Mouse (Mus musculus) midbrain, embryonic 12.5 days (tissue): ENCODE measurements at regions not wholly inside any gene's neighbourhood (a gene's known extent, or its start where the extent isn't known, plus 50 kb on each side); places are given as distances from the start of the nearest gene placed in this dataset.

Experiments
- ATAC-seq: fragments of 200-750 bp; cut with Nextera tagmentation; 2 replicates; pipeline ENCODE4 v1.8.0; 2017; ENCODE audit warnings: low read depth, moderate TSS enrichment, moderate library complexity; ENCODE audit not compliant: low FRiP score
- H3K27ac ChIP-seq: fragments of 300-500 bp; sonication (generic); replicated peaks from 2 replicates; pipeline ENCODE4 v1.5.1; 2016; ENCODE audit warnings: mild to moderate bottlenecking
- H3K27me3 ChIP-seq: fragments of 300-500 bp; sonication (generic); 2 replicates; pipeline ENCODE4 v1.6.1; 2016; ENCODE audit warnings: mild to moderate bottlenecking
- H3K36me3 ChIP-seq: fragments of 300-500 bp; sonication (generic); 2 replicates; pipeline ENCODE4 v1.6.1; 2016
- H3K4me1 ChIP-seq: fragments of 300-500 bp; sonication (generic); 2 replicates; pipeline ENCODE4 v1.6.1; 2016
- H3K4me2 ChIP-seq: fragments of 300-500 bp; sonication (generic); replicated peaks from 2 replicates; pipeline ENCODE4 v1.6.1; 2016; ENCODE audit warnings: mild to moderate bottlenecking, moderate library complexity
- H3K4me3 ChIP-seq: fragments of 300-500 bp; sonication (generic); 2 replicates; pipeline ENCODE4 v1.5.1; 2016; ENCODE audit warnings: mild to moderate bottlenecking
- H3K9ac ChIP-seq: fragments of 300-500 bp; sonication (generic); replicated peaks from 2 replicates; pipeline ENCODE4 v1.6.1; 2016; ENCODE audit warnings: mild to moderate bottlenecking, moderate library complexity
- H3K9me3 ChIP-seq: fragments of 300-500 bp; sonication (generic); 2 replicates; pipeline ENCODE4 v1.6.1; 2016; ENCODE audit warnings: mild to moderate bottlenecking
- WGBS: fragments of 180-500 bp; shearing (Covaris S2); methylation state at CpG from one replicate; pipeline ENCODE4 v1.1.7; 2016; 5-methylcytosine and 5-hydroxymethylcytosine counted together

DNA sequence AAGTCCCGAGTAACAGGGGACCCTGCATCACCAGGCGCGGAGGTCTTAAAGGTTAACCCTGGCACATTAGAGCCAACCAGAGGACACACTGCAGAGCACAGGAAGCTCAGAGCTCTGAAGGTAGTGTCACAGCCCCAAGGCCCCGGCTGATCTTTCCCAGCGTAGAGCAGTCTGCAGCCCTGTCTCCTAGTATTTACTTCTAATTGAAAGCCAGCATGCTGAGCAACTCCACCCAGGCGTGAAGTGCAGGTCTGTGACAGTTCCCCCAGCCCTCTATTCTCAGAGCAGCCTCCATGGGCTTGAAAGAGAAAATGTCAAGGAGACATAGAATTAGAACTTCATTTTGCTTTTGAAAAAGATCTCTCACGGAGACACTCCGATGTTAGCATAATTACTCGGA, 187.0 kb upstream of the Rybp start:
- Histone ChIP-seq H3K4me2 (no peak overlapping the region), H3K4me3 (no peak overlapping the region), H3K36me3 (no peaks in the 10 kb centered on the region), H3K4me1 (0 out of 2 replicates have a peak, but pooled peaks cover 2% of the 10 kb centered on the region), H3K9ac (no peak overlapping the region), H3K27ac (no peak overlapping the region), H3K27me3 (peaks cover 5% of the 10 kb centered on the region; the same call in 1 of the 2 replicates), H3K9me3 (peaks cover 8% of the 10 kb centered on the region; the same call in 1 of the 2 replicates)
- 54% methylated on average over 9 of the region's 9 CpGs for WGBS
- ATAC-seq: no peak

DNA sequence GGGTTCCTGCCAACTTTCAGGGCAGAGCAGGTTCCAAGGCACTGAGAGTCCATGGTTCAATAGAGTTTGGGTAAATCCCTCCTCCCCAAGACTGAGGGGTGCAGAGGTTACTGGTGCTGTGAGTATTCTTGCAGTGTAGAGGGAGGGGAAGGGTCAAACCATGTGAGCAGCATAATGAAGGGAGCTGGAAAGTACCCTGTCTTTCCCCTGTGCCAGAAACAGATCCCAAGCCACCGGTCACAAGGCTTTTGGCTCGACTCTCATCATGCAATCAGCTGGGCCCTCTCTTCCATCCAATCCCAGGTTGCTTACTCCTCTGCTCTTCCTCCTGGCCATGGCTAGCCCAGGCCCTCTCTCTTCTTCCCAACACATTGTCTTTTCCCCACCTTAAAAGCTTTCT, 182.8 kb upstream of the Rybp start:
- no peak overlapping the region for H3K9ac ChIP-seq
- no peak overlapping the region for H3K27ac ChIP-seq
- H3K36me3 ChIP-seq: no peaks in the 10 kb centered on the region
- H3K27me3 ChIP-seq: peaks cover 11% of the 10 kb centered on the region
- H3K9me3 ChIP-seq: peaks cover 11% of the 10 kb centered on the region
- H3K4me1 ChIP-seq: 0 out of 2 replicates have a peak, but pooled peaks cover 2% of the 10 kb centered on the region
- 93% methylated on average over 2 of the region's 2 CpGs for WGBS
- H3K4me3 ChIP-seq: no peak overlapping the region
- no peak for ATAC-seq
- no peak overlapping the region for H3K4me2 ChIP-seq

DNA sequence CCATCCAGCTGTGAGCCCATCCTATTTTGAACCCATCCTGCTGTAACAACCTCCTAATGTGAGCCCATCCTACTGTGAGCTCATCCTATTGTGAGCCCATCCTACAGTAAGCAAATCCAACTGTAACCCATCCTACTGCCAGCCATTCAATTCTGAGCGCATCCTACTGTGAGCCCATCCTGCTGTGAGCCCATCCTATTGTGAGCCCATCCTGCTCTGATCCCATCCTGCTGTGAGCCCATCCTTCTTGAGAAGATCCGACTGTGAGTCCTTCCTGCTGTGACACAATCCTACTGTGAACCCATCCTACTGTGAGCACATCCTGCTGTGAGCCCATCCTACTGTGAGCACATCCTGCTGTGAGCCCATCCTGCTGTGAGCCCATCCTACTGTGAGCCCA, 175.5 kb upstream of the Rybp start:
- ATAC-seq: no peak
- no peak overlapping the region for H3K27ac ChIP-seq
- WGBS: 82% methylated on average over 2 of the region's 2 CpGs
- H3K4me3 ChIP-seq: no peak overlapping the region
- peaks cover 13% of the 10 kb centered on the region; the same call in 1 of the 2 replicates for H3K27me3 ChIP-seq
- no peak overlapping the region for H3K4me2 ChIP-seq
- H3K36me3 ChIP-seq: no peaks in the 10 kb centered on the region
- H3K9ac ChIP-seq: no peak overlapping the region
- H3K4me1 ChIP-seq: no peaks in the 10 kb centered on the region
- peaks cover 19% of the 10 kb centered on the region for H3K9me3 ChIP-seq

DNA sequence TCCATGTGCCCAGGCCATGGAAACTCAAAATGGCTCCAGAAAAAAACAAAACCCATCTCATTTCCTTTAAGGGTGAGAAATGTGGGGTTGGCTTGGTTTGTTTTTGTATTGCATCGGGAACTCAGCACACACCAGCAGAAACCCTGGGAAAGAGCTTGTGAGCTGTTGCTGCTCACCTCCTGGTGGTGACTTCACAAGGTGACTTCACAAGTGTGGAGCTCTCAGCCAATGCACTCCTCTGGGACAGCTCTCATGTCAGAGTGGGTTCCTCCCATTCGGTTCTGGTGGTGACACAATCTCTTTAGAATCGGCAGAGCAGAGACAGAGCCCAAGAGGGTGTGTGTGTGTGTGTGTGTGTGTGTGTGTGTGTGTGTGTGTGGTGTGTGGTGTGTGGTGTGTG, 166.1 kb upstream of the Rybp start:
- H3K9me3 ChIP-seq: 0 out of 2 replicates have a peak, but pooled peaks cover 6% of the 10 kb centered on the region
- no peak overlapping the region for H3K9ac ChIP-seq
- no peak for ATAC-seq
- no peaks in the 10 kb centered on the region for H3K27me3 ChIP-seq
- WGBS: 92% methylated on average over 3 of the region's 3 CpGs
- H3K36me3 ChIP-seq: no peaks in the 10 kb centered on the region
- H3K4me1 ChIP-seq: peaks cover 6% of the 10 kb centered on the region
- no peak overlapping the region for H3K27ac ChIP-seq
- H3K4me3 ChIP-seq: no peak overlapping the region
- H3K4me2 ChIP-seq: no peak overlapping the region

DNA sequence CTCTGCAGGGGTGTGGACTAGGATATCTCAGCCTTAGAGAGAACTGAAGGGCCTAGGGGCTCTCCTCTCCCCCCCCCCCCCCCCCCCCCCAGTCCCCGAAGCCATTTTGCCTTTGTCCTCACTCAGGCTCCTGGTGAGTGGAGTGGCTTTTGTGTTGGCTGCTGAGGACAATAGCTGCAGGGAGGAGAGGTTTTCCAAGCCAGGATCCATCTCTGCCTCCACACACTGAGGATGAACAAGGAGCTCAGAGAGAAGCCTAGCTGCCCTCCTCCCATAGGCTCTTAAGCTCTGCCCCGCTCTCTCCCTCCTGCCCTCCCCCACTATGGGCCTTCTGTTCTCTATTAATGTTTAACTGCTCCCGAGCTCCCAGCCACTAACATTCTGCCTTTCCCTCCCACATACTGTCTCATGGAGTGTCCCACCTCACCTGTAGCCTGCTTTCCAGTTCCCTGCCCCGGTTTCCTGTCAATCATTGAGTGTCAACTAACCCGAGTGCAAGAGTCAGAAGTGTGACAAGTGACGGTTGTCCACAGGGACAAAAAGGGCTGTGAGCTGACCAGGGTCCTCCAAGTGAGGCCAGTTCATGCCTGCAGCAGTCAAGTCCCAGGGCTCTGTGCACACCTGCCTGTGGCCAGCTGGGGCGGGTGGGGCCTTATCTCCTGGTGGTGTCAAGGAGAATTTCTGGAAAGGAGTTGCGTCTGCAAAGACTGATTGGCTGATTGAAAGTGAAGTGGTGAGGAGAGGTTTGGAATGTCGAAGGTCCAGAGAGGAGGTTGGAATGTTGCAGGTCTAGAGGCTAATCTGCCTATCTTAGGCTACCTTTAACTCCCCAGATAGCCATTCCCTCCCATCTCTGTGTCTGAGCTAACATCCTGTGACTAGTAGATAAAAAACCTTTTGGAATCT, 165.1 kb upstream of the Rybp start:
- H3K4me2 ChIP-seq: no peak overlapping the region
- H3K4me3 ChIP-seq: no peak overlapping the region
- H3K27ac ChIP-seq: no peak overlapping the region
- H3K4me1 ChIP-seq: peaks cover 8% of the 10 kb centered on the region
- H3K9ac ChIP-seq: no peak overlapping the region
- peak; percentile 52 for ATAC-seq
- no peaks in the 10 kb centered on the region for H3K27me3 ChIP-seq
- 66% methylated on average over 8 of the region's 9 CpGs for WGBS
- no peaks in the 10 kb centered on the region for H3K36me3 ChIP-seq
- H3K9me3 ChIP-seq: 0 out of 2 replicates have a peak, but pooled peaks cover 6% of the 10 kb centered on the region

DNA sequence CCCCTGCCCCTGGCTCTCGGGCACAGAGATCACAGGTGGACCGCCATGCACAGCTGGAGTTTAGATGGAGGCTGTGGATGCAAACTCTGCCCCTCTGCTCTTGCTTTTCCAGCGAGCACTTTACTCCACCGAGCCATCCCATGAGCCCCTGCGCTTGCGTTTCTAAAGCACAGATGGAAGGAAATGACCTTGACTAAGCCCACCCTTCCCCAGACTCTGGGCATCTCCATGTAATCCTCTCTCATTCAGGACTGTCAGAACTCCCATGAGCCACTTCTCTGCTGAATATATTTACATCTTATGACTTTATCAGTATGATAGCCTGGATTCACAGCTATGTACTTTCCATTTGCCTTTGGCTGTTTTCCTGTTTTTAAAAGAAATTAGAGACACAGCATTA, 162.8 kb upstream of the Rybp start:
- Histone ChIP-seq H3K27ac (no peak overlapping the region), H3K4me2 (no peak overlapping the region), H3K9me3 (0 out of 2 replicates have a peak, but pooled peaks cover 6% of the 10 kb centered on the region), H3K4me3 (no peak overlapping the region), H3K4me1 (peaks cover 11% of the 10 kb centered on the region), H3K36me3 (no peaks in the 10 kb centered on the region), H3K27me3 (peaks cover 4% of the 10 kb centered on the region; the same call in 1 of the 2 replicates), H3K9ac (no peak overlapping the region)
- peak; percentile 53 for ATAC-seq
- WGBS: 87% methylated on average over 6 of the region's 6 CpGs

DNA sequence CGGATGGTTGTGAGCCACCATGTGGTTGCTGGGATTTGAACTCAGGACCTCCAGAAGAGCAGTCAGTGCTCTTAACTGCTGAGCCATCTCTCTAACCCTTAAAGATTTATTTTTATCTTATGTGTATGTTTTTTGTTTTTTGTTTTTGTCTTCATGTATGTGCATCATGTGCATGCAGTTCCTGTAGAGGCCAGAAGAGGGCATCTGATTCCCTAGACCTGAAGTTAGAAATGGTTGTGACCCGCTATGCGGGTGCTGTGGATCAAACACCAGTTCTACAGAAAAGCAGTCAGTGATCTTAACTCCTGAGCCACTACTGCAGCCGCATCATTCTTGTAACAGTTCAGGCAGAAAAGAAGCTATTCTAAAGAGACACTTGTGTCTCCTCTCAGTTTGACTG, 161.8 kb upstream of the Rybp start:
- Histone ChIP-seq H3K27ac (no peak overlapping the region), H3K27me3 (peaks cover 4% of the 10 kb centered on the region; the same call in 1 of the 2 replicates), H3K4me2 (no peak overlapping the region), H3K9me3 (0 out of 2 replicates have a peak, but pooled peaks cover 6% of the 10 kb centered on the region), H3K36me3 (no peaks in the 10 kb centered on the region), H3K9ac (no peak overlapping the region), H3K4me1 (peaks cover 11% of the 10 kb centered on the region), H3K4me3 (no peak overlapping the region)
- ATAC-seq: no peak
- WGBS: 97% methylated on average over 4 of the region's 4 CpGs

DNA sequence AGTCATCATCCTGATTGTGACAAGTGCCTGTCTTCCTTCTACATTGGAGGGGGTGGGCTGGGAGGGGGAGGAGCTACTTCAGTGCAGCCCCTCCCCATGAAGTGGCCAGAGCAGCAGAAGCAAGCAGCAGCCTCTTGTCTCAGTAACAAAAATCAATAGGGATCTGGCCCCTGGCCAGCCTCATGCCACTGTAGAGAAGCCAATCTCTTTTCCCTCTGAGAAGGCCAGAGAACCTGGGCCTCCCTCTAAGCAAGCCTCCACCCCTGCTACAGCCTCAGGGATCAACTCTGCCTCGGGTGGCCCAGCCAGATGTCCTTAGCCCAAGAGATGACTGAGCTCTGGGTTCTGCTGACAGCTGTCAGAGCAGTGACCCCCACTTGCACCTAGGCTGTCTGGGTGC, 159.9 kb upstream of the Rybp start:
- H3K4me2 ChIP-seq: no peak overlapping the region
- WGBS: 30% methylated on average over 1 of the region's 1 CpGs
- no peak overlapping the region for H3K4me3 ChIP-seq
- H3K27me3 ChIP-seq: peaks cover 15% of the 10 kb centered on the region
- H3K9ac ChIP-seq: no peak overlapping the region
- H3K36me3 ChIP-seq: no peaks in the 10 kb centered on the region
- ATAC-seq: no peak
- H3K4me1 ChIP-seq: peaks cover 9% of the 10 kb centered on the region
- H3K9me3 ChIP-seq: 0 out of 2 replicates have a peak, but pooled peaks cover 6% of the 10 kb centered on the region
- H3K27ac ChIP-seq: no peak overlapping the region

DNA sequence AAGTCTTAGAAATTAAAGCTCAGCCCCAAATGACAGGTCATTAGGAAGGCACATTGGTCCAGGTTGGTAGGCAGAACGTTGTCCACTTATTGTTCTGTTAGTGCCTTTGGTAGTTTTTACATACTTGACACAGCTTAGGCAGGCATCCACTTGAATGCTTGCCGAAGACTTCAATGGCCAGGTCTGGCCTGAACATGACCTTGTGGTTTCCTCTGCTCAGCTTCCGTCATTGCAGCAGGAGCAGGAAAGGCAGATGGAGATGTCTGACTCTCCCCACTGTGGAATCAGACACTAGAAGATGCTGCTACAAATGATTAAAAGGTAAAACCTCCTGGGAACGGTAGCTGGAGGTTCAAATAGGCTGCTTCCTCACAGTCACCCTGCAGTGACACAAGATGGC, 159.5 kb upstream of the Rybp start:
- no peak overlapping the region for H3K9ac ChIP-seq
- no peak overlapping the region for H3K4me3 ChIP-seq
- WGBS: 67% methylated on average over 4 of the region's 4 CpGs
- no peak overlapping the region for H3K4me2 ChIP-seq
- peaks cover 5% of the 10 kb centered on the region; the same call in 1 of the 2 replicates for H3K4me1 ChIP-seq
- H3K27me3 ChIP-seq: peaks cover 17% of the 10 kb centered on the region
- no peak overlapping the region for H3K27ac ChIP-seq
- H3K36me3 ChIP-seq: no peaks in the 10 kb centered on the region
- no peak for ATAC-seq
- 0 out of 2 replicates have a peak, but pooled peaks cover 6% of the 10 kb centered on the region for H3K9me3 ChIP-seq

DNA sequence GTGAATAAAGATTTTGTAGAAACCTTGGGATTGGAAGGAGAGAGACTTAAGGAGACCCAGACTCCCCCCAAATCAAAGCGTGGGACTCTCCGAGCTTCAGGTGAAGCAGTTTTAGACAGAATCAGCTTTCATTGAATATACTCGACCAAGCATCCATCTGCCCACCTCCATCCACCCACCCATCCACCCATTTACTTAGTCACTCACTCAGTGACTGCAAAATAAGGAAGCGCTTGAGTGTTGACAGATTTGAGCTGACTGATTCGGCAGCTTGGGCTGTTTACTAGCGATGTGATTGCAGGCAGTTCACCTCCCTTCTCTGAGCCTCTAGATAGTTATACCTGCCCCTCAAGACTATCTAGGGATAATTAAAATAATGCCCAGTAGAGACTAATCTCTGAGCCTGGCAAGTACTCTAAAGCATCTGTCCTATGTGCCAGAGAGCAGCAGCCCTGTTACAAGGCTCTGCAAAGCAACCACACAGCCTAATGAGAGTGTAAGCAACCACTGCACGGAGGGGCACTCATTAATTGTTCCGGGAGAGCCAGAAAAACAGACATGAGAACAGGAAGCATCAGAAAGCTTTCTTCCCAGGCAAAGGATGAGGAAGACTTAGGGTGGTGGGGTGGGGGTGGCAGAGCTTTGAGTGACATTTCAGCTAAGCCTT, 151.9 kb upstream of the Rybp start:
- no peaks in the 10 kb centered on the region for H3K9me3 ChIP-seq
- WGBS: 11% methylated on average over 8 of the region's 8 CpGs
- no peak overlapping the region for H3K27ac ChIP-seq
- ATAC-seq: no peak
- 0 out of 2 replicates have a peak overlapping the region, but pooled peaks have one; percentile 24 for H3K9ac ChIP-seq
- H3K27me3 ChIP-seq: peaks cover 79% of the 10 kb centered on the region
- no peaks in the 10 kb centered on the region for H3K36me3 ChIP-seq
- H3K4me1 ChIP-seq: peaks cover 12% of the 10 kb centered on the region
- peak overlapping the region; percentile 22 for H3K4me3 ChIP-seq
- H3K4me2 ChIP-seq: peak overlapping the region; percentile 53

DNA sequence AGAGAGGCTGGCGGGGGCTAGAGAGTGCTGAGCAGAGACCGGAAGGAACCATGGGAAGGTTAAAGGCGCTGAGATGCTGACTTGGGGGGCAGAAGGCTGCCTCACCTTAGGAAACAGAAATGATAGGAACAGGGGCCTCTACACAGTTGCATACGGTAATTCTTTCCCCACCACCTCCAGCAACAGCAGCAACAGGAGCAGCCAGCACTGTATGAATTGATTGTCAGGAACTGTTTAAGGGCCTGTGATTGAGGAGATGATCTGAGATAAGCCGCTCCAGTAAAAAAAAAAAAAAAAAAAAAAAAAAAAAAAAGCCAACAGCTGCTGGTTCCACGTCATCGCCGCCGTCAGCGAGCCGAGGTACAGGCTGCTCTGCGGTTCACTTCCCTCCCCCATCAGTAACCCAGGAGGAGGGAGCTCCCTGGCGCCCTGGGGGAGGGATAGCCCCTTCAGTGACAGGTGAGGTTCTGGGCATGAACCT, 151.3 kb upstream of the Rybp start:
- H3K27me3 ChIP-seq: peaks cover 84% of the 10 kb centered on the region
- no peaks in the 10 kb centered on the region for H3K36me3 ChIP-seq
- WGBS: 1% methylated on average over 13 of the region's 13 CpGs
- no peaks in the 10 kb centered on the region for H3K9me3 ChIP-seq
- 0 out of 2 replicates have a peak overlapping the region, but pooled peaks have one; percentile 24 for H3K9ac ChIP-seq
- no peak overlapping the region for H3K27ac ChIP-seq
- H3K4me1 ChIP-seq: peaks cover 12% of the 10 kb centered on the region
- H3K4me3 ChIP-seq: peak overlapping the region; percentile 22
- H3K4me2 ChIP-seq: peak overlapping the region; percentile 53
- ATAC-seq: peak; percentile 74

DNA sequence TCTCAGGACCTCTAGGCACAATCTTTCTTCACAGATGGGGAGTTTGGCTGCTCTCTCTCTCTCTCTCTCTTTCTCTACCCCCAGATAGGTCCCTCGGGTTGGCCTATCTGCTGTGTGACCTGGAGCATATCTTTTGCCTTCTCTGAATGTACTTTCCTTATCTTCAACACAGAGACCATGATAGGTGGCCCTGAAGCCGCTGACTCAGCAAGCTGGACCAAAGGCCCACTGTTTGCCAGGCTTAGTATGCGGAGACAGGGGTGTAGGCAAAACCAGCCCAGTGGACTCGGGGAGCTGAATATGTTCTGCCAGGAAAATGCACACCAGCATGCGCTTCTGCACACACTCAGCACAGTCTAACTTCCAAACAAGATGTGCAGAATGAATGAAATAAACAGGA, 150.7 kb upstream of the Rybp start:
- Histone ChIP-seq H3K4me1 (peaks cover 18% of the 10 kb centered on the region), H3K4me2 (peak overlapping the region; percentile 53), H3K9me3 (no peaks in the 10 kb centered on the region), H3K9ac (no peak overlapping the region), H3K36me3 (no peaks in the 10 kb centered on the region), H3K27me3 (peaks cover 82% of the 10 kb centered on the region), H3K4me3 (0 out of 2 replicates have a peak overlapping the region, but pooled peaks have one; percentile 12), H3K27ac (no peak overlapping the region)
- no peak for ATAC-seq
- 39% methylated on average over 5 of the region's 5 CpGs for WGBS
